Mouse (Mus musculus) myocyte (in vitro differentiated cells): ENCODE measurements around the gene Card9.

Source experiments
- CEBPB ChIP-seq: IDR thresholded peaks from 2 replicates; pipeline ENCODE4 v1.6.1; 2011; ENCODE audit warnings: mild to moderate bottlenecking, moderate library complexity; ENCODE audit not compliant: poor library complexity, insufficient read depth, severe bottlenecking
- MAX ChIP-seq: IDR thresholded peaks from one replicate; pipeline ENCODE4 v1.6.1; 2011; ENCODE audit warnings: low read depth, mild to moderate bottlenecking, control low read depth
- POLR2A ChIP-seq: IDR thresholded peaks from one replicate; pipeline ENCODE4 v1.6.1; 2011; ENCODE audit warnings: low read depth, mild to moderate bottlenecking, control low read depth, moderate library complexity; ENCODE audit not compliant: insufficient read length
- POLR2AphosphoS2 ChIP-seq: IDR thresholded peaks from one replicate; pipeline ENCODE4 v1.6.1; 2011; ENCODE audit warnings: low read depth, control low read depth; ENCODE audit not compliant: insufficient read length
- USF1 ChIP-seq: IDR thresholded peaks from one replicate; pipeline ENCODE4 v1.6.1; 2011; ENCODE audit warnings: low read depth, mild to moderate bottlenecking, control low read depth, moderate library complexity

GRCm38 (mm10) chr2:26390954-26391353 is 30.2 kb upstream of the Card9 start:
- no peak for TF ChIP-seq CEBPB
- TF ChIP-seq MAX = no peak
- no peak for TF ChIP-seq USF1
- no peak for TF ChIP-seq POLR2A
- TF ChIP-seq POLR2AphosphoS2 = no peak
